19 mouse cellular contexts compared by ENCODE assay signal in genomic region chr1:57835128-57835527, GRCm38 (mm10).
DNase-seq lines count a peak whose midpoint lies in the region; ATAC-seq and TF ChIP-seq lines count a peak whose summit lies in the region.
"Had no signal": no experiment of that assay in that cellular context is flagged by ENCODE, and none has a peak within 500 bp of the region (broad histone marks: within the 10 kb centered on the region; RNA-seq: fewer than 3 reads in every experiment).

No protein-coding gene starts in this region.

- H3K4me1 ChIP-seq in kidney, adult 2 months (ENCODE audit: control insufficient read depth, insufficient read depth, low read length) = no peaks in the 10 kb centered on the region; the same call in 1 of the 2 replicates
- no peaks in the 10 kb centered on the region for H3K4me1 ChIP-seq in kidney, embryonic 15.5 days
- H3K4me1 ChIP-seq in ES-E14 (ENCODE audit: control insufficient read depth in 2 of 2, insufficient read depth in 2 of 2, low read length in 2 of 2, poor library complexity in 1 of 2) = no peaks in the 10 kb centered on the region
- H3K4me1 ChIP-seq in neural tube, embryonic 15.5 days = no peaks in the 10 kb centered on the region
- H3K4me1 ChIP-seq: limb, embryonic 13.5 days; midbrain, embryonic 15.5 days; neural tube, embryonic 12.5 days had no signal

- 50% methylated on average over 7 of the region's 7 CpGs for WGBS in kidney, adult 2 months
- 35% methylated on average over 7 of the region's 7 CpGs for WGBS in kidney, embryonic 15.5 days
- WGBS in neural tube, embryonic 15.5 days = 54% methylated on average over 7 of the region's 7 CpGs

- no peaks in the 10 kb centered on the region for H3K9me3 ChIP-seq in kidney, embryonic 15.5 days (replicated peaks)
- H3K9me3 ChIP-seq in ES-E14 (ENCODE audit: control insufficient read depth, insufficient read depth, low read depth, low read length) = no peaks in the 10 kb centered on the region
- H3K9me3 ChIP-seq in neural tube, embryonic 15.5 days (replicated peaks) = no peaks in the 10 kb centered on the region
- H3K9me3 ChIP-seq: hindbrain, embryonic 13.5 days; limb, embryonic 13.5 days; midbrain, embryonic 15.5 days; neural tube, embryonic 12.5 days had no signal

- TF ChIP-seq POLR2A in kidney, adult 2 months (IDR thresholded peaks at IDR 0.05; ENCODE audit: low read depth, low read length) = no peak

- in situ Hi-C loops in ES-E14 (cut with MboI; ENCODE audit: low sequenced_read_pairs in 2 of 2, unreplicated experiment in 2 of 2) = no loop called here

- no peak overlapping the region for H3K4me2 ChIP-seq in kidney, embryonic 15.5 days
- H3K4me2 ChIP-seq in neural tube, embryonic 15.5 days = no peak overlapping the region
- H3K4me2 ChIP-seq: hindbrain, embryonic 13.5 days; limb, embryonic 13.5 days; midbrain, embryonic 15.5 days; neural tube, embryonic 12.5 days had no signal

- no peak overlapping the region for H3K9ac ChIP-seq in kidney, embryonic 15.5 days
- no peak overlapping the region for H3K9ac ChIP-seq in ES-E14 (ENCODE audit: insufficient read depth, low read depth, low read length, poor library complexity, severe bottlenecking)
- no peak overlapping the region for H3K9ac ChIP-seq in neural tube, embryonic 15.5 days (replicated peaks)
- H3K9ac ChIP-seq: hindbrain, embryonic 13.5 days; limb, embryonic 13.5 days; midbrain, embryonic 15.5 days; neural tube, embryonic 12.5 days had no signal

- peak; percentile 46 for DNase-seq in kidney, adult 2 months
- no peak for DNase-seq in ES-E14 (ENCODE audit: low read depth, low spot score)
- peak; percentile 56 to 71 for DNase-seq in adrenal gland, postnatal 36 days
- DNase-seq in kidney, postnatal 25 days = peak; percentile 47 to 70
- DNase-seq in right cerebral cortex, adult 2 months (ENCODE audit: low spot score in 2 of 2) = no peak
- DNase-seq in urinary bladder, postnatal 10 days (ENCODE audit: low spot score) = no peak
- DNase-seq: cerebellum, adult 8-10 months; gastrocnemius, postnatal 25 days; right cerebral cortex, adult 18-20 months; thymus, postnatal 4 days had no signal

- H3K36me3 ChIP-seq in kidney, adult 2 months (ENCODE audit: control insufficient read depth, insufficient read depth, low read length) = no peaks in the 10 kb centered on the region
- no peaks in the 10 kb centered on the region for H3K36me3 ChIP-seq in kidney, embryonic 15.5 days
- H3K36me3 ChIP-seq in ES-E14 (ENCODE audit: control insufficient read depth, insufficient read depth, low read length, poor library complexity, severe bottlenecking) = no peaks in the 10 kb centered on the region
- H3K36me3 ChIP-seq in neural tube, embryonic 15.5 days = no peaks in the 10 kb centered on the region
- H3K36me3 ChIP-seq: midbrain, embryonic 15.5 days; neural tube, embryonic 12.5 days had no signal

- no peaks in the 10 kb centered on the region for H3K27me3 ChIP-seq in kidney, adult 2 months (replicated peaks; ENCODE audit: control insufficient read depth, insufficient read depth, low read length)
- no peaks in the 10 kb centered on the region for H3K27me3 ChIP-seq in kidney, embryonic 15.5 days
- no peaks in the 10 kb centered on the region for H3K27me3 ChIP-seq in neural tube, embryonic 15.5 days (replicated peaks)
- H3K27me3 ChIP-seq: hindbrain, embryonic 13.5 days; limb, embryonic 13.5 days; midbrain, embryonic 15.5 days; neural tube, embryonic 12.5 days had no signal

- no peak overlapping the region for H3K27ac ChIP-seq in kidney, adult 2 months (ENCODE audit: insufficient read depth, low read depth, low read length)
- H3K27ac ChIP-seq in kidney, embryonic 15.5 days = no peak overlapping the region
- no peak overlapping the region for H3K27ac ChIP-seq in ES-E14 (ENCODE audit: insufficient read depth, low read depth, low read length, poor library complexity, severe bottlenecking)
- no peak overlapping the region for H3K27ac ChIP-seq in neural tube, embryonic 15.5 days (replicated peaks)
- H3K27ac ChIP-seq: hindbrain, embryonic 13.5 days; limb, embryonic 13.5 days; midbrain, embryonic 15.5 days; neural tube, embryonic 12.5 days; stomach, postnatal 0 days had no signal

- no peak for TF ChIP-seq CTCF in kidney, adult 2 months (conservative IDR thresholded peaks at IDR 0.05; ENCODE audit: insufficient read depth, insufficient read length, low read depth, low read length)

- no peak overlapping the region for H3K4me3 ChIP-seq in kidney, adult 2 months (ENCODE audit: insufficient read depth, low read depth, low read length)
- H3K4me3 ChIP-seq in kidney, embryonic 15.5 days (replicated peaks) = no peak overlapping the region
- H3K4me3 ChIP-seq in ES-E14 (ENCODE audit: insufficient read depth in 1 of 2, low read depth in 1 of 2, low read length in 2 of 2, poor library complexity in 1 of 2, severe bottlenecking in 1 of 2) = no peak overlapping the region
- no peak overlapping the region for H3K4me3 ChIP-seq in neural tube, embryonic 15.5 days (replicated peaks)
- H3K4me3 ChIP-seq: hindbrain, embryonic 13.5 days; limb, embryonic 13.5 days; midbrain, embryonic 15.5 days; neural tube, embryonic 12.5 days had no signal

- ATAC-seq in kidney, embryonic 15.5 days (replicated peaks; ENCODE audit: low FRiP score) = no peak
- ATAC-seq in neural tube, embryonic 15.5 days (ENCODE audit: low FRiP score) = no peak
- ATAC-seq: intestine, postnatal 0 days; lung, postnatal 0 days; midbrain, embryonic 15.5 days had no signal

TF ChIP-seq in ES-E14, 5 proteins besides CTCF, POLR2A, EP300 and RAD21:
- TF ChIP-seq MAFK (IDR thresholded peaks at IDR 0.05; ENCODE audit: insufficient read depth, low read depth, low read length) (peak; percentile 93), ZC3H11A (IDR thresholded peaks at IDR 0.05; ENCODE audit: borderline replicate concordance, low read depth, low read length) (no peak), CHD2 (IDR thresholded peaks at IDR 0.05; ENCODE audit: low read depth, low read length) (no peak)

Comparison
In these comparisons a context has a peak if more than half of its experiments do, and no peak if none do; other contexts are left out.
1. DNase-seq: peak in kidney, adult 2 months (single experiment), adrenal gland, postnatal 36 days (2 of 2) and kidney, postnatal 25 days (2 of 2); none in ES-E14 (single experiment), right cerebral cortex, adult 2 months (0 of 2) and urinary bladder, postnatal 10 days (single experiment).